Mouse (Mus musculus): ENCODE measurements at regions not wholly inside any gene's neighbourhood (a gene's known extent, or its start where the extent isn't known, plus 50 kb on each side); places are given as distances from the start of the nearest gene placed in this dataset.

DNA sequence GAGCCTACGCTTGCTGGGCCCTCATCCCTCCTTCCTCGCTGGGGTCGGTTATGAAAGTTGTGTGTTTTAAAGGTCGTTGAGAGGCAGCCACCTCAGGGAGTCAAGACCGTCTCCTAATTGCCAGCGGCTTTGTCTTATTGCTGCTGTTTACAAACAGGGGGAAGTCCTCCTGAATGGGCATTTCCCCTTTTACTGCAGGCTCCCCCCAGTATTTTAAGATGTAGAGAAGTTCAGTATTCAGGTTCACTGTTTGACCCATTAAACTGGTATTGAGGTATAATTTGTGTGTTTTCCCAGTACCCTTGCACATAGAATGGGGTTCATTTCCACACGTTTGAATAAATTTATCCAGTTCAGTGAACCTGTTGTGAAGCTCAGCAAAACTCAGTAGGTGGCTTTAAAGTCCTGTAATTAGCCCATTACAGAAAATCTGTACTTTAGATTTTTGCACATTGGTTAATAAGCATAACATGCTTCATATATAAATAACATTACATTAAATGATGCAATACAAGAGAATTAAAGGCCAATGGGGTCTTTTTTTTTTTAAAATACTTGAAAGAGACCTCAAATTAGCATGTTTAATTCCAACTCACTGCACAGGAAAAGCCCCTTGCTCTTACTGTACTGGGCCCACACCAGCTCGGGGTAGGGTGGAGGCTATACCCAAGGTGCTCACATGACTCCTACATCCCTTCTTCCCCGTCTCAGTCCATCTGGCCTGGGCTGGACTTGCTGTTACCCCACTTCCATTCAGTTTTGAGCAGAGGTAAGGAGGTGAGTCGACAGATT is 63.7 kb downstream of the Nkx2-1 start:
- Histone ChIP-seq H3K36me3 (ENCODE audit: control insufficient read depth, insufficient read depth, low read length) (no peaks in the 10 kb centered on the region), H3K9me3 (ENCODE audit: control insufficient read depth, low read length) (no peaks in the 10 kb centered on the region), H3K9ac (ENCODE audit: low read depth, low read length) (no peak overlapping the region), H3K27me3 (ENCODE audit: control insufficient read depth, insufficient read depth, low read length) (no peaks in the 10 kb centered on the region), H3K4me2 (replicated peaks; ENCODE audit: low read depth, low read length) (no peak overlapping the region), H3K4me3 (ENCODE audit: low read length) (no peak overlapping the region), H3K27ac (ENCODE audit: low read depth, low read length) (no peak overlapping the region), H3K4me1 (ENCODE audit: control insufficient read depth, insufficient read depth, low read length) (no peaks in the 10 kb centered on the region)
- WGBS, result 66% methylated on average over 10 of the region's 10 CpGs
- no peak for ATAC-seq (ENCODE audit: low FRiP score, low TSS enrichment)

DNA sequence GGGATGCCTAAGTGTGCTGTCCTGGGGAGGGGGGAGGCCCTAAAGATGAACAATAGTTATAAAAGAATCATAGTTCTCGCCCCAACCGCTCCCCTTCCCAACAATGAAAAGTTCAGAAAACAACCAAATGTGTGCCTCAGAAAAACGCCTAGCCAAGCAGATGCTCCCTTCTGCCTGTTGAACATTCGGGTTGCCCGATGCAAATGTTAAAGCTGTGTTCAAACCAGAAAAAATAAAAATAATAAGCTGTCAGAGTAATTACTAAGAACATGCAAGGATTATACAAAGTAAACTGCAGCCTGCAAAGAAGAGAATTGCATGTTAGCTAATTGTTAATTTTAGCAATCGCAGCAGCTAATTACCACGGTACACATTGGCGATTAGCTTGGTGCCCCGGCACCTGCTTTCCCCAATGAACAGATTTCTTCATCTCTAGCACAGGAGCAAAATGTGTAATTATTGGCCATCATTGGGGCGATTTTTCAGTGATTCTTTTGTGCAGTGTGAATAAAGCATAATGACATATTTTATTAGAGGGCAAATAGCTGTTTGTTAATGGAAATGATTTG is 65.7 kb downstream of the Nkx2-1 start:
- Histone ChIP-seq H3K4me2 (replicated peaks; ENCODE audit: low read depth, low read length) (no peak overlapping the region), H3K27ac (ENCODE audit: low read depth, low read length) (no peak overlapping the region), H3K9ac (ENCODE audit: low read depth, low read length) (no peak overlapping the region), H3K27me3 (ENCODE audit: control insufficient read depth, insufficient read depth, low read length) (no peaks in the 10 kb centered on the region), H3K36me3 (ENCODE audit: control insufficient read depth, insufficient read depth, low read length) (no peaks in the 10 kb centered on the region), H3K9me3 (ENCODE audit: control insufficient read depth, low read length) (no peaks in the 10 kb centered on the region), H3K4me1 (ENCODE audit: control insufficient read depth, insufficient read depth, low read length) (no peaks in the 10 kb centered on the region), H3K4me3 (ENCODE audit: low read length) (no peak overlapping the region)
- WGBS, result 80% methylated on average over 10 of the region's 10 CpGs
- no peak for ATAC-seq (ENCODE audit: low FRiP score, low TSS enrichment)

DNA sequence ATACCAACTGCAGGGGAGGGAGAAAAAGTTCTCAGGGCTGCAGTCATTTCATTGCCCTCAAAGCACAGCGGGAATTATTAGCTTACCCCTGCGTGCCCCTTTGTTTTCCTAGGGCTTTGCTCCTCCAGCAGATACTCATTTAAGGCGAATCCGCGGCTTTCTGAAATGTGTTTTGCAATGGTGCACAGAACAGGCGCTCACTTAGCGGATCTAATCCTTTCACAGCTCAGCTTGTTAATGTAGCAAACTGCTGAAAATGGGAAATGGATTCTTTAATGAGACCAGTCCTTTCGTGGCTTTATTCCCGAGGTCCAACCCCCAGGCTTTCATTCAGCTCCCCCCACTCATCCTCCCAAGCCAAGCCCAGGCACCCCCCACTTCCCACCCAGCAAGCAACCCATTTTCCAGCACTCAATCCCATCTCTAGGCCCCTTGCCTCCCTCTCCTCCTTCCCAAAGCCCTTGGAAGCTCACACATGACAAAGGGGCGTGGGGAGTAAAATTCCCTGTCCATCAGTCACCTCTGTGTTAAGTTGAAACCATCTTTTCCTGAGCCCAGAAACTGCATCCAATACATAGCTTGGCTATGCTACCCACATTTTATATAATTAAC is 77.1 kb downstream of the Nkx2-1 start:
- no peaks in the 10 kb centered on the region for H3K36me3 ChIP-seq (ENCODE audit: control insufficient read depth, insufficient read depth, low read length)
- no peak overlapping the region for H3K4me3 ChIP-seq (ENCODE audit: low read length)
- no peaks in the 10 kb centered on the region for H3K4me1 ChIP-seq (ENCODE audit: control insufficient read depth, insufficient read depth, low read length)
- 0 out of 2 replicates have a peak overlapping the region, but pooled peaks have one; percentile 6 for H3K4me2 ChIP-seq (replicated peaks; ENCODE audit: low read depth, low read length)
- no peak overlapping the region for H3K27ac ChIP-seq (ENCODE audit: low read depth, low read length)
- ATAC-seq (ENCODE audit: low FRiP score, low TSS enrichment), result no peak
- H3K27me3 ChIP-seq (ENCODE audit: control insufficient read depth, insufficient read depth, low read length), result peaks cover 38% of the 10 kb centered on the region
- no peaks in the 10 kb centered on the region for H3K9me3 ChIP-seq (ENCODE audit: control insufficient read depth, low read length)
- WGBS, result 3% methylated on average over 10 of the region's 10 CpGs
- H3K9ac ChIP-seq (ENCODE audit: low read depth, low read length), result no peak overlapping the region

DNA sequence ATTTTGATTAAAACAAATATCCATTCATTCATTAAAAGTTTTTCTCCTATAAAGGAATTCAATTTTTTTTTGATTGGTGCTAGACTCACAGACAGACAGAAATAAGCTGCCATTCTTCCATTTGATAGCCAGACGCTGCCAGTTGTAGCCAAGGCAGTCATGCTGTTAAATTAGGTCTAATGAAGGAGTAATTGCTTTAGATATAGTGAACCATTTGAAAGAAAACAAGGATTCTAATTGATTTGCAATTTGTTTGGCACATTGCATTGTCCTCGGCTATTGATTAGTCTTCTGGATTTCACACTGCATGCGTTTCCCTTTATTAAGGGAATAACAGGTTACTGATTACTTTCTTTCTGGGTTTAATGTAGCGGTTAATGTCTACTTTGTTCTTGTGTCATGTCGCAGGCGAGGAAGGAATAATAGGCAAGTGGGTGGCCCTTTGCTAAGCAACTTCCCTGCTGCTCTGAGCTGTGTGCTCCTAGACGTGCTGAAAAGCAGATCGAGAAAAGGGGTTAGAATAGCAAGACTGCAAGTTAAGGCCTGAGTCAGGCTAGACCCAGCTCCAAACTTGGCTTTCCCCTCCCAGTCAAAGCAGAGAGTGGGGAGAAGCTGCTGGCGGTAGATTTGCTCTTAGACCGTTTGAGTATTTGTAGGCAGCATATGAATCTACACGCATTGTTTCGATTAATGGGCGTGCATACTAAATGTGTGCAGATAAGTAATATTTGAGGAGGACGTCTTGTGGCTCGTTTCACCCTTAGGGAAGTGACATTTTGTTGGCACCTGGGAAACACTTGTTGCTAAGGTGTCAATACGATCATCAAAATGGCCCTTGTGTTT is 77.8 kb downstream of the Nkx2-1 start:
- Histone ChIP-seq H3K9me3 (ENCODE audit: control insufficient read depth, low read length) (no peaks in the 10 kb centered on the region), H3K36me3 (ENCODE audit: control insufficient read depth, insufficient read depth, low read length) (no peaks in the 10 kb centered on the region), H3K27ac (ENCODE audit: low read depth, low read length) (no peak overlapping the region), H3K4me3 (ENCODE audit: low read length) (no peak overlapping the region), H3K4me1 (ENCODE audit: control insufficient read depth, insufficient read depth, low read length) (no peaks in the 10 kb centered on the region), H3K27me3 (ENCODE audit: control insufficient read depth, insufficient read depth, low read length) (peaks cover 38% of the 10 kb centered on the region), H3K4me2 (replicated peaks; ENCODE audit: low read depth, low read length) (0 out of 2 replicates have a peak overlapping the region, but pooled peaks have one; percentile 6), H3K9ac (ENCODE audit: low read depth, low read length) (no peak overlapping the region)
- WGBS, result 7% methylated on average over 16 of the region's 16 CpGs
- peak; percentile 32; the same call in 1 of the 2 replicates for ATAC-seq (ENCODE audit: low FRiP score, low TSS enrichment)

DNA sequence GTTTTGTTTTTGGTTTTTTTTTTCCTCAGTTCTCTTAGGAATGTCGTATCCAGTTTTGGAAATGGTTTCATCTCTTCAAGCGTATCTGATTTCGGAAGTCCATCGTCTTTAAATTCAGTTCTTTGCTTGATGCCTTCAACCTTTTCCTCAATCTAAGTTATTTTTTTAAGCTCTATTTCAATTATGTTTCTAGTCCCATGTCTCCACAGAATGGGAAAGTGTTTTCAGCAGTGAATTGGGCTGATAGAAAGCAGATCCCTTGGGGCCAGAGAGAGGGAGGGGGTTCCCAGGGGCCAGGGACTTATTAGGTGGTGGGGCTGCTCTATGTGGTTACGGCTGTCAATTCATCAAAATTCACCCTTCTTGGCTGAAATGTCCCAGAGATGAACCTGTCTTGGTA is 78.8 kb downstream of the Nkx2-1 start:
- 47% methylated on average over 5 of the region's 5 CpGs for WGBS
- H3K4me1 ChIP-seq (ENCODE audit: control insufficient read depth, insufficient read depth, low read length), result no peaks in the 10 kb centered on the region
- H3K27ac ChIP-seq (ENCODE audit: low read depth, low read length), result no peak overlapping the region
- no peak for ATAC-seq (ENCODE audit: low FRiP score, low TSS enrichment)
- H3K9ac ChIP-seq (ENCODE audit: low read depth, low read length), result no peak overlapping the region
- peaks cover 38% of the 10 kb centered on the region for H3K27me3 ChIP-seq (ENCODE audit: control insufficient read depth, insufficient read depth, low read length)
- H3K36me3 ChIP-seq (ENCODE audit: control insufficient read depth, insufficient read depth, low read length), result no peaks in the 10 kb centered on the region
- no peaks in the 10 kb centered on the region for H3K9me3 ChIP-seq (ENCODE audit: control insufficient read depth, low read length)
- H3K4me2 ChIP-seq (replicated peaks; ENCODE audit: low read depth, low read length), result no peak overlapping the region
- no peak overlapping the region for H3K4me3 ChIP-seq (ENCODE audit: low read length)

DNA sequence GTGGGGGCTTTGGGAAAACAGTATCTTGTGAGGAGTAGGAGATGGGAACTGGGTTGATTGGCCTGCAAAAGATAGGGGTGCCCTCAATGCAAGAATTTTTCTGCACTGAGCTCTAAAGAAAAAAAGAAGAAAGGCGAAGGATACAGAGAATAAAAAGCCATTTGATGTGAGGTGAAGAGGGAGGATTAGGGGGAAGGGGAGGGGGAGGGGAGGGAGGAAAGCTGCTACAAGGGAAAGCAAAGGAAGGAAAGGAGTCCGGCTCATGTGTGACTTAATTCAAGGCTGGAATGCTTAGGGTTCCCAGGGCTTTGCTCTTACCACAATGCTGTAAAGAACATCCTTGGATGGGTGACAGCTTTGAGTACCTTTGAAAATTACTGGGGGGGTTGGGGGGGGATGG is 79.4 kb downstream of the Nkx2-1 start:
- no peak for ATAC-seq (ENCODE audit: low FRiP score, low TSS enrichment)
- Histone ChIP-seq H3K4me3 (ENCODE audit: low read length) (no peak overlapping the region), H3K4me2 (replicated peaks; ENCODE audit: low read depth, low read length) (no peak overlapping the region), H3K36me3 (ENCODE audit: control insufficient read depth, insufficient read depth, low read length) (no peaks in the 10 kb centered on the region), H3K9me3 (ENCODE audit: control insufficient read depth, low read length) (no peaks in the 10 kb centered on the region), H3K9ac (ENCODE audit: low read depth, low read length) (no peak overlapping the region), H3K27ac (ENCODE audit: low read depth, low read length) (no peak overlapping the region), H3K4me1 (ENCODE audit: control insufficient read depth, insufficient read depth, low read length) (no peaks in the 10 kb centered on the region), H3K27me3 (ENCODE audit: control insufficient read depth, insufficient read depth, low read length) (peaks cover 38% of the 10 kb centered on the region)
- WGBS, result 7% methylated on average over 2 of the region's 2 CpGs

DNA sequence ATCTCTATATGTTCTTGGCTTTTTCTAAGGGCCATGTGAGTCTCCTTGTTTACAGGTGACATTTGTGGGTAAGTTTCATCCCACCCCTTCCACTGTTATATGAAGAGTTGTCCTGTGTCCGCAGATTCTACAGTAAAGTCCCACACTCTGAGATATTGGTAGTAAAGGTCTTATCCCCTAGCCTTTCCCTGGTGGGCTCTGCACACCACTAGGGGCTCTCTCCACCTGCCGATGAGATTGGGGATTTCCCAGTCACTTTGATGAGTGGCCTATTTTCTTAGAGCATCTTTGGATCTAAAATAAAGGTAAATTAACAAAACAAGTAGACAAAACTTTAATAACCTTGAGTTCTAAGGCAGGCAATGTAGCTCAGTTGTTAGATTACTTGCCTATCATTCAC is 86.4 kb downstream of the Nkx2-1 start:
- H3K4me3 ChIP-seq (ENCODE audit: low read length), result no peak overlapping the region
- no peak overlapping the region for H3K4me2 ChIP-seq (replicated peaks; ENCODE audit: low read depth, low read length)
- no peak overlapping the region for H3K9ac ChIP-seq (ENCODE audit: low read depth, low read length)
- no peaks in the 10 kb centered on the region for H3K27me3 ChIP-seq (ENCODE audit: control insufficient read depth, insufficient read depth, low read length)
- no peaks in the 10 kb centered on the region for H3K4me1 ChIP-seq (ENCODE audit: control insufficient read depth, insufficient read depth, low read length)
- no peaks in the 10 kb centered on the region for H3K36me3 ChIP-seq (ENCODE audit: control insufficient read depth, insufficient read depth, low read length)
- no peaks in the 10 kb centered on the region for H3K9me3 ChIP-seq (ENCODE audit: control insufficient read depth, low read length)
- no peak overlapping the region for H3K27ac ChIP-seq (ENCODE audit: low read depth, low read length)
- WGBS, result 76% methylated on average over 2 of the region's 2 CpGs
- ATAC-seq (ENCODE audit: low FRiP score, low TSS enrichment), result no peak

DNA sequence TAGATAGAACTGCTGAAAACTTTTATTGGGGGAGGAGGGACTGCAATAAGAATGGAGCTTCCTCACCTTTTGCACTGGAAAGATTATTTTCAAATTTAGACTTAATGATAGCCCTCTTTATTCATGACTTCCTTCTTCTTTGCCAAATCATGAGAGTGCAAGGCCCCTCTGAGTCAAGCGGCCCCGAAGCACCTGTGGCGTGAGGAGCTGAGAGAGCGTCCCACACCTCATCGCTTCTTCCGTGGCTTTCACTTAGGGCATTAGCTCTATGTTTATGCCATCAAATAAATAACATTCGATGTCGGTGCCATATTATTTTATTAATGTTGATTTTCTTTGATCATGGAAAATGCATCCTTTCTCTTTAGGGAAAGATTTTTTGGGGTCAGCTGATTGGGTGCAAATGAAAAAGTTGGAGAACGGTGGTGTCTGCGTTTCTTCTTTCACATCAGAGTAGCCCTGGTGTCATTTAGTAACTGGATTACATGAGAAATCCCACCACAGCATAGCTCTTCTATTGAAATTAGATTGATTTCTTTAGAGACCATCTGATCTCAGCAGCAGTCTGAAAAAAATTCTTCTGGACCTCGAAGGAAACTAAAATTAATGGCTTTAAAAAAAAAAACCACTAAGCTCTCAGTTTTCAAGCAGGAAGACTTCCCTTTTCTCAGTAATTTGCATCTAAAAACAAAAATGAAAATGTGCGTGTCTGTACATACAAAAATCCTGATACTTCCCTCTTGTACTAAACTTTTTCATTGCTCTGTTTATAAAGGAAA is 87.7 kb downstream of the Nkx2-1 start:
- Histone ChIP-seq H3K9me3 (ENCODE audit: control insufficient read depth, low read length) (no peaks in the 10 kb centered on the region), H3K4me2 (replicated peaks; ENCODE audit: low read depth, low read length) (no peak overlapping the region), H3K9ac (ENCODE audit: low read depth, low read length) (no peak overlapping the region), H3K36me3 (ENCODE audit: control insufficient read depth, insufficient read depth, low read length) (no peaks in the 10 kb centered on the region), H3K4me3 (ENCODE audit: low read length) (no peak overlapping the region), H3K4me1 (ENCODE audit: control insufficient read depth, insufficient read depth, low read length) (no peaks in the 10 kb centered on the region), H3K27me3 (ENCODE audit: control insufficient read depth, insufficient read depth, low read length) (no peaks in the 10 kb centered on the region), H3K27ac (ENCODE audit: low read depth, low read length) (no peak overlapping the region)
- ATAC-seq (ENCODE audit: low FRiP score, low TSS enrichment), result no peak
- 83% methylated on average over 12 of the region's 12 CpGs for WGBS
